Mouse (Mus musculus): Measurements from ENCODE around the gene Olfml2b.
A peak's percentile ranks its signal among the peaks of the same experiment; 100 is the strongest.

The Olfml2b gene

GRCm38 (mm10) chr1:170646606-170647287 is 2.4 kb downstream of the Olfml2b start:
- DNase-seq (ENCODE audit: low spot score in 2 of 2): no peak

- no peak for DNase-seq (ENCODE audit: low spot score in 2 of 2)
Measured at GRCm38 (mm10) chr1:170647381-170647780, 3.0 kb downstream of the Olfml2b start.

- DNase-seq (ENCODE audit: low spot score in 2 of 2): no peak
Measured at GRCm38 (mm10) chr1:170647971-170648514, 3.7 kb downstream of the Olfml2b start.

- DNase-seq (ENCODE audit: low spot score in 2 of 2): peak; percentile 28 to 54
Measured at GRCm38 (mm10) chr1:170651046-170651723, 6.9 kb downstream of the Olfml2b start.

GRCm38 (mm10) chr1:170651989-170652740 is 7.8 kb downstream of the Olfml2b start:
- DNase-seq (ENCODE audit: low spot score in 2 of 2): peak; percentile 25 to 55

- DNase-seq (ENCODE audit: low spot score in 2 of 2): peak; percentile 60 to 71
Measured at GRCm38 (mm10) chr1:170655280-170655917, 11.1 kb downstream of the Olfml2b start.

GRCm38 (mm10) chr1:170656518-170657227 is 12.3 kb downstream of the Olfml2b start:
- DNase-seq (ENCODE audit: low spot score in 2 of 2): no peak

- no peak for DNase-seq (ENCODE audit: low spot score in 2 of 2)
Measured at GRCm38 (mm10) chr1:170657228-170657521, 12.8 kb downstream of the Olfml2b start.

GRCm38 (mm10) chr1:170657643-170658314 is 13.4 kb downstream of the Olfml2b start:
- no peak for DNase-seq (ENCODE audit: low spot score in 2 of 2)

GRCm38 (mm10) chr1:170659260-170659659 is 14.9 kb downstream of the Olfml2b start:
- DNase-seq (ENCODE audit: low spot score in 2 of 2): no peak

- DNase-seq (ENCODE audit: low spot score in 2 of 2): no peak
Measured at GRCm38 (mm10) chr1:170664620-170665185, 20.4 kb downstream of the Olfml2b start.

GRCm38 (mm10) chr1:170665200-170665599 is 20.9 kb downstream of the Olfml2b start:
- no peak for DNase-seq (ENCODE audit: low spot score in 2 of 2)

GRCm38 (mm10) chr1:170674184-170674775 is 29.9 kb downstream of the Olfml2b start:
- DNase-seq (ENCODE audit: low spot score in 2 of 2): peak in 1 of 2 experiments; percentile 38

- peak in 1 of 2 experiments; percentile 37 for DNase-seq (ENCODE audit: low spot score in 2 of 2)
Measured at GRCm38 (mm10) chr1:170677681-170678080, 33.3 kb downstream of the Olfml2b start.

GRCm38 (mm10) chr1:170678861-170679260 is 34.5 kb downstream of the Olfml2b start:
- no peak for DNase-seq (ENCODE audit: low spot score in 2 of 2)

GRCm38 (mm10) chr1:170679624-170680023 is 35.3 kb downstream of the Olfml2b start:
- no peak for DNase-seq (ENCODE audit: low spot score in 2 of 2)

- DNase-seq (ENCODE audit: low spot score in 2 of 2): no peak
Measured at GRCm38 (mm10) chr1:170683863-170684262, 39.5 kb downstream of the Olfml2b start.

GRCm38 (mm10) chr1:170689773-170690172 is 45.4 kb downstream of the Olfml2b start:
- DNase-seq (ENCODE audit: low spot score in 2 of 2): no peak

- peak in 1 of 2 experiments; percentile 28 for DNase-seq (ENCODE audit: low spot score in 2 of 2)
Measured at GRCm38 (mm10) chr1:170691301-170691700, 47.0 kb downstream of the Olfml2b start.

GRCm38 (mm10) chr1:170694821-170695291 is 50.5 kb downstream of the Olfml2b start:
- peak; percentile 83 to 88 for DNase-seq (ENCODE audit: low spot score in 2 of 2)

Data from heart, adult 9 months (tissue).